Mouse (Mus musculus) kidney, adult 2 months (tissue): ENCODE results near the gene Ccser1.

Experiments used
- CTCF ChIP-seq: fragments of 200-500 bp; conservative IDR thresholded peaks from 2 replicates; pipeline ENCODE4 v1.5.1; 2011; ENCODE audit warnings: low read depth, mild to moderate bottlenecking, control low read depth, low read length, moderate library complexity, mixed read lengths; ENCODE audit not compliant: insufficient read depth, insufficient read length
- POLR2A ChIP-seq: fragments of 200-500 bp; IDR thresholded peaks from one replicate; pipeline ENCODE4 v1.6.1; 2011; ENCODE audit warnings: low read depth, low read length, control low read depth

DNA sequence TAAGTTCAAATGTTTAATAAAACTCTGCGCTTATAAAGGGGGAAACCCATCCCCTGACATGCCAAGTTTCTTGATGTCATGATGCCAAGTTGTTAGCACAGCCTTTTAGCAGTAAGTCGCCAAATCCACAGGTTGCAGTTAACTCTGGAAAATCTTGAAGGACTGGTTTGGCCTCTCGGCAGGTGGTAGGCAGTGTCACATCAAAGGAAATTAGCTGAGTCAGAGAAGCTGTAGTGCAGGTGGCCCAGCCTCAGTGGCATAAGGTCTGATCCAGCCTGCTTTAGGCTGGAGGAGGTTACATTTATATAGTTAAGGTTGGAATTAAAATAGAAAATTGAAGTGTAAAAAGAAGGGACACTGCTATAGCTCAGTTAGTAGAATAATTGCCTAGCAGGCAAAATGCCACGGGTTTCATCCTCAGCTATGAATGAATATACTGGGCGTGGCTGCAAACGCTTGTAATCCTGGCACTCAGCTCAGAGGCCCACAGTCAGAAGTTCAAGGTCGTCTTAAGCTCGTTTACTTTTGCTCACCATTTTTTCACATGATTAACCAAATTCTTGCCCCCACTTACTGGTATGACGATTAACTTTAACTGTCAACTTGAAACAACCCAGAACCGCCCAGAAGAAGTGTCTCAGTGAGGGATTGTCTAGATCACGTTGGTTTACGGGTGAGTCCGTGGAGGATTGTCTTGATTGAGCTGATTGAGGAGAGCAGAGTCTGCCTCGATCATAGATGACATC lies 343.8 kb downstream of the Ccser1 start:
- no peak for TF ChIP-seq POLR2A
- TF ChIP-seq CTCF, result no peak
